Mouse (Mus musculus) heart, postnatal 36 days (tissue): Measurements from ENCODE around the gene Kdr. TPM values are rescaled to one million over a fixed set of nuclear protein-coding genes. Genes with fewer than 3 reads are reported as not detected.

Source experiments
- DNase-seq, 2 experiments: peaks; one replicate each; pipeline ENCODE4 v3.0.0; 2021 to 2022
- intact Hi-C: fragments of 180-260 bp; cut with DNase I; formaldehyde crosslinking; loops from one replicate; pipeline ENCODE4 v1.15.1; 2025
- microRNA-seq, 2 experiments: library from miRNA; unstranded; fragments of <30 nt; microRNA quantifications; one replicate each; pipeline ENCODE4 v1.2.0; 2021; ENCODE audit warnings: borderline number of aligned reads in 2 of 2
- total RNA-seq, 2 experiments: library from RNA; stranded (reverse); gene quantifications; 2 replicates each; pipeline ENCODE4 v1.2.3; 2021

The Kdr gene
- total RNA-seq, 2 experiments from 2014 or later, result 80.1 to 100 TPM

GRCm38 (mm10) chr5:75922677-75923076 lies 55.6 kb downstream of the Kdr start:
- peak in 1 of 2 experiments; percentile 43 for DNase-seq
- intact Hi-C loops, result loop anchor here (1.0 kb wide), 1 partner anchor 11 kb away; no protein-coding TSS in a partner anchor

GRCm38 (mm10) chr5:75921730-75922387 lies 56.4 kb downstream of the Kdr start:
- intact Hi-C loops, result no loop called here
- DNase-seq, result no peak

GRCm38 (mm10) chr5:75919601-75920000 lies 58.7 kb downstream of the Kdr start:
- intact Hi-C loops, result no loop called here

GRCm38 (mm10) chr5:75918139-75918538 lies 60.1 kb downstream of the Kdr start:
- DNase-seq, result no peak
- intact Hi-C loops, result no loop called here

More at GRCm38 (mm10) chr5:75919601-75920000, 58.7 kb downstream of the Kdr start:
- no peak for DNase-seq

GRCm38 (mm10) chr5:75917231-75917630 lies 61.0 kb downstream of the Kdr start:
- intact Hi-C loops, result no loop called here
- DNase-seq, result no peak

GRCm38 (mm10) chr5:75906102-75906501 lies 72.2 kb downstream of the Kdr start:
- peak in 1 of 2 experiments; percentile 47 for DNase-seq
- intact Hi-C loops, result no loop called here

GRCm38 (mm10) chr5:75900231-75900920 lies 77.9 kb downstream of the Kdr start:
- no peak for DNase-seq
- intact Hi-C loops, result no loop called here

GRCm38 (mm10) chr5:75895351-75895750 lies 82.9 kb downstream of the Kdr start:
- intact Hi-C loops, result no loop called here

GRCm38 (mm10) chr5:75892956-75893471 lies 85.2 kb downstream of the Kdr start:
- no peak for DNase-seq
- intact Hi-C loops, result no loop called here

More at GRCm38 (mm10) chr5:75895351-75895750, 82.9 kb downstream of the Kdr start:
- no peak for DNase-seq

Small RNA genes lying within 50 kb of the gene (microRNA-seq; reads per million reads assigned to microRNA genes)
- 0 reads per million in 2 experiments for gene Gm25374

Other genes starting within 250 kb of the Kdr start
- 1 to 10 TPM; 9.0 to 9.2 TPM for gene Srd5a3, start 161.8 kb upstream of the Kdr start, total RNA-seq
- gene Tmem165, start 205.4 kb upstream of the Kdr start, total RNA-seq, result 10 to 100 TPM; 19.3 to 23.3 TPM